Mouse (Mus musculus) embryonic facial prominence, embryonic 14.5 days (tissue): Measurements from ENCODE around the gene Gm21988. TPM values are rescaled to one million over a fixed set of nuclear protein-coding genes. Genes with fewer than 3 reads are reported as not detected.

Experiments
- ATAC-seq: fragments of 200-750 bp; cut with Nextera tagmentation; 2 replicates; pipeline ENCODE4 v1.8.0; 2017; ENCODE audit warnings: low read depth, moderate number of reproducible peaks, moderate TSS enrichment
- DNase-seq: peaks from one replicate; pipeline ENCODE4 v3.0.0-alpha.2; 2015; ENCODE audit warnings: low spot score
- H3K27ac ChIP-seq: fragments of 300-500 bp; sonication (generic); replicated peaks from 2 replicates; pipeline ENCODE4 v1.5.1; 2014; ENCODE audit warnings: low read depth, mild to moderate bottlenecking, low read length, moderate library complexity
- H3K27me3 ChIP-seq: fragments of 300-500 bp; sonication (generic); replicated peaks from 2 replicates; pipeline ENCODE4 v1.6.1; 2014; ENCODE audit warnings: low read length; ENCODE audit not compliant: control insufficient read depth, insufficient read depth
- H3K36me3 ChIP-seq: fragments of 300-500 bp; sonication (generic); 2 replicates; pipeline ENCODE4 v1.6.1; 2014; ENCODE audit warnings: low read length, mixed read lengths; ENCODE audit not compliant: control insufficient read depth, insufficient read depth
- H3K4me1 ChIP-seq: fragments of 300-500 bp; sonication (generic); 2 replicates; pipeline ENCODE4 v1.6.1; 2014; ENCODE audit warnings: antibody characterized with exemption, low read length; ENCODE audit not compliant: control insufficient read depth, insufficient read depth
- H3K4me2 ChIP-seq: fragments of 300-500 bp; sonication (generic); 2 replicates; pipeline ENCODE4 v1.6.1; 2014; ENCODE audit warnings: low read depth, mild to moderate bottlenecking, low read length, moderate library complexity, mixed read lengths
- H3K4me3 ChIP-seq: fragments of 300-500 bp; sonication (generic); 2 replicates; pipeline ENCODE4 v1.5.1; 2014; ENCODE audit warnings: low read depth, mild to moderate bottlenecking, low read length
- H3K9ac ChIP-seq: fragments of 300-500 bp; sonication (generic); 2 replicates; pipeline ENCODE4 v1.6.1; 2014; ENCODE audit warnings: low read depth, mild to moderate bottlenecking, low read length, moderate library complexity, mixed read lengths
- H3K9me3 ChIP-seq: fragments of 300-500 bp; sonication (generic); 2 replicates; pipeline ENCODE4 v1.6.1; 2016; ENCODE audit warnings: low read length; ENCODE audit not compliant: control insufficient read depth
- WGBS: fragments of 180-500 bp; shearing (Covaris S2); extraction: QIAGEN DNeasy Blood & Tissue Kit; methylation state at CpG from one replicate; pipeline ENCODE4 v1.1.7; 2014; 5-methylcytosine and 5-hydroxymethylcytosine counted together
- polyA plus RNA-seq: library from polyadenylated mRNA; unstranded; fragments of >200 nt; fragmentation: Nextera tagmentation; extraction: Ambion mirVana; gene quantifications from 2 replicates; pipeline ENCODE4 v1.2.1, GENCODE M21; 2014

Gm21988 gene
- polyA plus RNA-seq, 1 experiment from 2014 or later, result 12.2 TPM

- ATAC-seq (no peak), DNase-seq (no peak)
- Histone ChIP-seq H3K4me1 (peaks cover 16% of the 10 kb centered on the region), H3K9me3 (no peaks in the 10 kb centered on the region), H3K4me3 (no peak overlapping the region), H3K27me3 (peaks cover 46% of the 10 kb centered on the region), H3K36me3 (no peaks in the 10 kb centered on the region; the same call in 1 of the 2 replicates), H3K9ac (no peak overlapping the region), H3K27ac (no peak overlapping the region), H3K4me2 (no peak overlapping the region)
- WGBS, result 63% methylated on average over 6 of the region's 6 CpGs
These were observed 27.7 kb downstream of the Gm21988 start for GRCm38 (mm10) chr11:70211972-70212371.

GRCm38 (mm10) chr11:70210681-70211080, 28.9 kb downstream of the Gm21988 start:
- DNase-seq (no peak), ATAC-seq (no peak)
- H3K4me2 ChIP-seq, result no peak overlapping the region
- H3K36me3 ChIP-seq, result no peaks in the 10 kb centered on the region
- H3K4me3 ChIP-seq, result no peak overlapping the region
- peaks cover 33% of the 10 kb centered on the region for H3K27me3 ChIP-seq
- no peaks in the 10 kb centered on the region for H3K9me3 ChIP-seq
- H3K9ac ChIP-seq, result no peak overlapping the region
- 85% methylated on average over 2 of the region's 2 CpGs for WGBS
- no peak overlapping the region for H3K27ac ChIP-seq
- H3K4me1 ChIP-seq, result peaks cover 16% of the 10 kb centered on the region

GRCm38 (mm10) chr11:70208778-70209388, 30.7 kb downstream of the Gm21988 start:
- Histone ChIP-seq H3K27me3 (peaks cover 15% of the 10 kb centered on the region), H3K4me2 (no peak overlapping the region), H3K4me3 (no peak overlapping the region), H3K9ac (no peak overlapping the region), H3K36me3 (no peaks in the 10 kb centered on the region), H3K9me3 (no peaks in the 10 kb centered on the region), H3K4me1 (peaks cover 1% of the 10 kb centered on the region; the same call in 1 of the 2 replicates), H3K27ac (no peak overlapping the region)
- ATAC-seq, result no peak
- 73% methylated on average over 5 of the region's 5 CpGs for WGBS
- DNase-seq, result no peak

GRCm38 (mm10) chr11:70207283-70207682, 32.3 kb downstream of the Gm21988 start:
- ATAC-seq, result no peak

GRCm38 (mm10) chr11:70206801-70207200, 32.8 kb downstream of the Gm21988 start:
- no peak for ATAC-seq
- Histone ChIP-seq H3K27ac (no peak overlapping the region), H3K36me3 (no peaks in the 10 kb centered on the region), H3K9me3 (no peaks in the 10 kb centered on the region), H3K27me3 (no peaks in the 10 kb centered on the region), H3K9ac (no peak overlapping the region), H3K4me3 (no peak overlapping the region), H3K4me2 (no peak overlapping the region), H3K4me1 (no peaks in the 10 kb centered on the region)
- DNase-seq, result no peak
- 73% methylated on average over 2 of the region's 2 CpGs for WGBS

More at GRCm38 (mm10) chr11:70207283-70207682, 32.3 kb downstream of the Gm21988 start:
- Histone ChIP-seq H3K9me3 (no peaks in the 10 kb centered on the region), H3K4me2 (no peak overlapping the region), H3K36me3 (no peaks in the 10 kb centered on the region), H3K4me1 (no peaks in the 10 kb centered on the region), H3K4me3 (no peak overlapping the region), H3K27ac (no peak overlapping the region), H3K9ac (no peak overlapping the region), H3K27me3 (no peaks in the 10 kb centered on the region; the same call in 1 of the 2 replicates)
- no peak for DNase-seq
- 84% methylated on average over 7 of the region's 7 CpGs for WGBS

GRCm38 (mm10) chr11:70201691-70202090, 37.9 kb downstream of the Gm21988 start:
- ATAC-seq (peak; percentile 76; the same call in 1 of the 2 replicates), DNase-seq (peak; percentile 88)
- Histone ChIP-seq H3K4me2 (no peak overlapping the region), H3K36me3 (no peaks in the 10 kb centered on the region), H3K27me3 (no peaks in the 10 kb centered on the region), H3K27ac (no peak overlapping the region), H3K9ac (no peak overlapping the region), H3K4me3 (no peak overlapping the region), H3K4me1 (no peaks in the 10 kb centered on the region), H3K9me3 (no peaks in the 10 kb centered on the region)
- WGBS, result 38% methylated on average over 5 of the region's 5 CpGs

GRCm38 (mm10) chr11:70200036-70200608, 39.5 kb downstream of the Gm21988 start:
- H3K9ac ChIP-seq, result no peak overlapping the region
- no peak overlapping the region for H3K27ac ChIP-seq
- H3K9me3 ChIP-seq, result no peaks in the 10 kb centered on the region
- no peak for DNase-seq
- no peaks in the 10 kb centered on the region for H3K4me1 ChIP-seq
- H3K27me3 ChIP-seq, result no peaks in the 10 kb centered on the region
- H3K4me2 ChIP-seq, result no peak overlapping the region
- 79% methylated on average over 5 of the region's 5 CpGs for WGBS
- no peak for ATAC-seq
- H3K4me3 ChIP-seq, result no peak overlapping the region
- no peaks in the 10 kb centered on the region for H3K36me3 ChIP-seq

GRCm38 (mm10) chr11:70199107-70199506, 40.5 kb downstream of the Gm21988 start:
- Histone ChIP-seq H3K9ac (no peak overlapping the region), H3K27ac (no peak overlapping the region), H3K36me3 (no peaks in the 10 kb centered on the region), H3K9me3 (no peaks in the 10 kb centered on the region), H3K4me3 (no peak overlapping the region), H3K4me2 (no peak overlapping the region), H3K4me1 (no peaks in the 10 kb centered on the region), H3K27me3 (no peaks in the 10 kb centered on the region)
- ATAC-seq (no peak), DNase-seq (no peak)
- WGBS, result 80% methylated on average over 8 of the region's 8 CpGs

- H3K9ac ChIP-seq, result no peak overlapping the region
- H3K4me2 ChIP-seq, result no peak overlapping the region
- no peak overlapping the region for H3K27ac ChIP-seq
- peaks cover 4% of the 10 kb centered on the region; the same call in 1 of the 2 replicates for H3K4me1 ChIP-seq
- ATAC-seq, result no peak
- H3K9me3 ChIP-seq, result no peaks in the 10 kb centered on the region
- no peak overlapping the region for H3K4me3 ChIP-seq
- WGBS, result 85% methylated on average over 3 of the region's 3 CpGs
- H3K27me3 ChIP-seq, result no peaks in the 10 kb centered on the region
- no peaks in the 10 kb centered on the region for H3K36me3 ChIP-seq
- no peak for DNase-seq
These were observed 41.3 kb downstream of the Gm21988 start for GRCm38 (mm10) chr11:70198332-70198731.
